Mouse (Mus musculus): ENCODE measurements around the gene Sox15. TPM values are rescaled to one million over a fixed set of nuclear protein-coding genes. Genes with fewer than 3 reads are reported as not detected.
"Not testable (repeated sequence)": the region's sequence is repeated elsewhere in the genome, so short reads cannot be mapped to it uniquely, and the experiment has no call there.

Sox15 gene
- not detected for total RNA-seq (2021)

GRCm38 (mm10) chr11:69655264-69656064, at the start of gene Sox15:
TSS of gene Sox15 (plus strand) at chr11:69655314.
- peak; percentile 69 to 74 for DNase-seq

DNA sequence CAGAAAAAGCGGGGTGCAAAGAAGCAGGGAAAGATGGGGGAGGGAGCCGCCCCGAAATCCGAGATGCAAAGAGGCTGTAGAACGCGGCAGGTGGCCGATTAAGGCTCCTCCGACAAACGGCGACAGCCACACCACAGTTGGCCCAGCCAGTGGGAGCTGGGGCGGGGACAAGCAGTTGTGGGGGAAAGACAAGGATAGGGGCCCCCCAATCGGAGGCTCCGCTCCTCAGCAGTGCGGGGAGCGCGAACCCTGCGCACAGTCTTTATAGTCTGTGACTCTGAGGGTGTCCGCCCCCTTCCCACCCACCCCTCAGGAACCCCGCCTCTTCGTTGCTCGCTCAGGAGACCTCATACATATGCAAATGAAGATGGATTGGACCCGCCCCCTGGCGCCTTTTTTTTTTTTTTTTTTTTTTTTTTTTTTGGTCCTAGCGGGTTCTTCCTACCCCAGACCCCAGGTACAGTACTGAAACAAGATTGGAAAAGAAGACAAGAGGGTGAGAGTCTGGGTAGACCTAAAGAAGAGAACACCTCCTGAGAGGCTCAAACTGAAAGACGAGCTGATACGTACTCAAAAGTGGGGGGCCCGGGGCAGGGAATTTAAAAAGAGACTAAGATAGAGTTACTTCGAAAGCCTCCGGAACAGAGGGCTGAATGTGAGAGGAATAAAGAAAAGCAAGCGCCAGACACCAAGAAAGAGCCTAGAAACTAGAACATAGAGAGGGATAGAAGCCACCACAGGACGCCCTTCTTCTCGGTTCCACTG, 49.2 kb upstream of the Sox15 start, which contains the start of gene Atp1b2:
TSS of gene Atp1b2 (minus strand) at position 217 of the 765 bp plus-strand sequence.
- DNase-seq = peak; percentile 85

DNA sequence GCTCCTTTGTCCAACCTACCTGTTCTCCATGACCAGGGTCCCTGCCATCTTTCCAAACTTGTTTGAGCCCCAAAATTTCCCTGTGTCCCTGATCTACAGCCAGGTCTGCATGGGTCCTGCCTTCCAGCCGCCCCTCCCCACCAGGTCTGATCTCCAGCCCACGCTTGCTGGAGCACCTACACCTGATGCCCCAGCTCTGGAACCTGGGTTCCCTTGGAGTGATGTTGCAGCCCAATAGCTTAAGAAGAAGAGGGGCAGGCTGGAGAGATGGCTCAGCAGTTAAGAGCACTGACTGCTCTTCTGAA, 48.7 kb upstream of the Sox15 start:
- DNase-seq = no peak

DNA sequence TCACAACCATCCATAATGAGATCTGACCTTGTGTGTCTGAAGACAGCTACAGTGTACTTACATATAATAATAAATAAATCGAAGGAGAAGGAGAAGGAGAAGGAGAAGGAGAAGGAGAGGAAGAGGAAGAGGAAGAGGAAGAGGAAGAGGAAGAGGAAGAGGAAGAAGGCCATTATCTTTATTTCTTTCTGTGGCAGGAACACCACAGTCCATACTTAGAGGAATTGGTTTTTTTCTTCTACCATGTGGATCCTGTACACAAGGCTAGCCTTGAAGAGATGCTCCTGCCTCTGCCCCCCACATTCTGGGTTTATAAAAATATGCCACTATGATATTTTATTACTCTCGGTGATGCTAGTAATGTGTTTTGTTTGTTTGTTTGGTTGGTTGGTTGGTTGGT, 48.3 kb upstream of the Sox15 start:
- no peak for DNase-seq

DNA sequence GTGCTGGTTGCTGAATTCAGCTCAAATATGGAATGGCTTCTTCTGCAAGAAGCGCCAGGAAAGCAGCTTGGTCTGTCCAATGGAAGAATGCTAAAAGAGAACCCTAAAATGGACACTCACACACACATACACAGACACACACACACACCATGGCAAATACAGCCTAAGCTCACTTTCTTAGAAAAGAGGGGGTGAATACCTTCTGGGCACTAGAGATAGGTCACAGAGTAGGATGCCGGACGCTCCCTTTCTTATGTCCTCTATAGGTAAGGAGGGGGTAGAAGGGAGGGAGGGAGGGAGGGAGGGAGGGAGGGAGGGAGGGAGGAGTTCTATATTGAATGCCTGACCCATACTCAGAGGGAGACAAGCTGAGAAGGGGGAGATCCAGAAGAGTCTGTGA, 46.6 kb upstream of the Sox15 start:
- no peak for DNase-seq

GRCm38 (mm10) chr11:69609416-69609815, 45.7 kb upstream of the Sox15 start:
- DNase-seq = no peak

DNA sequence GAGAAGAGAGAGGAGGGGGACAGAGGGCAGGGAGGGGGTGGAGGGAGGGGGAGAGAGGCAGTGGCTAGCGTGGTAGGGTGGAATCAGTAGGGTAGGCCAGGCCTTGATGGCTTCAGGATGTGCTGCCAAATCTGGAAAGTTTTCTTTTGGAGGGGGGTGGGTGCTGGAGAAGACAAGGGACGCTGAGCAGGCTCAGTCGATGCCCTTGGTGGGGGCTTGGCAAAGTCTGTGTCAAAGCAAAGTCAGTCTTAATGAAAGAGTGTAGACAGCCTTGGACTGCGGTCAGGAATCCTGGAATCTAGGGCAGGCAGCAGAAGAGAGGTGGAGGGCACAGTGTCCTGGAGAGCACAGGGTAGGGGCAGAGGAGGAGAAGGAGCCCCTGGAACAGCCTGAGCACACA, 44.2 kb upstream of the Sox15 start:
- DNase-seq = no peak

DNA sequence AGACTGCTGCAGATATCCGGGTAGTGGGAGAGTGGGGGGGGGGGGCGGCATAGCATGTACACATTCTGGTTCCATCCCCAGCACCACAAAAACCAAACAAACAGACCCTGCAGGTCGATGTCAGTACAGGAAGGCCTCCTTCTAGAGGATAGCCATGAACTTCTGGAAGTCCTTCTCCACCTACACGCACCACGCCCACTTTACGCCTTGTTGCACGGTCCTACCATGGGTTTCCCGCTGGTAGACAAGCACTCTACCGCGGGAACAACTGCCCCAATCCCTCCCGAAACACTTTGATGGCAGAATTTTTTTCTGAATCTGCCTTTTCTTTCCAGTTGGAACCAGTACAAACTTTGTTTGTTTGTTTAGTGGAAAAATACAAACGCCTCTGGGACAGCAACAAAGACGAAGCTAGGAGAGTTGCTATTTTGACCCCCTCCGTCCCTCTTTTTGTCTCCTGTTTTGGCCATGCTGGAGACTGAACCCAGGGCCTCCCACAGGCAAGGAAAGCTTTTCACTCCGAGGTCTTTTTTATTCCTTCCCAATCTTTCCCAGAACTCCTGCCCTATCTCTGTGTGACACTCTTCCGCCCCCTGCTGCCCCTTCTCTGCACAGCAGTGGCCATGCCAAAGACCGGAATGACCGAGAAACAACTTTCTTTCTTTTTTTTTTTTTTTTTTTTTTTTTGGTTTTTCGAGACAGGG, 41.4 kb upstream of the Sox15 start:
- DNase-seq = peak; percentile 73 to 78

- not testable (repeated sequence) for DNase-seq
These were observed 40.9 kb upstream of the Sox15 start for GRCm38 (mm10) chr11:69614257-69614588.

DNA sequence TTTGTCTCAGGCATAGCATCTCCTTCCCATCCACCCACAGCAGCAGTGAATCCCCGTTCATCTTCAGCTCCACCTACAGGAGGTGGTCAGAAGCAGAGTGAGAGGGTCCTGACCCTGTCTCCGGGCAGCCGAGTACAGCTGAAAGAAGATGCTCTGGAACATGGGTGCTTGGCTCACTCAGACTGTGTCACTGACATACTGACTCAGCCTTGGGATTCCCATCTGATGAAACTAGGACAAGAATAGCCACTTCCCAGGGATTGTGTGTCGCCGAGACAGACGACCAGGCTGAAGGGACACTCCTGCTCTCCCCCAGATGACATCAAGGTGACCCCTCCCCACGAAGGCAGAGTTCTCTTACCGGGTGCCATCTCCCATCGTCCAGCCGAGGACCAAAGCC, 38.3 kb upstream of the Sox15 start:
- no peak for DNase-seq

DNA sequence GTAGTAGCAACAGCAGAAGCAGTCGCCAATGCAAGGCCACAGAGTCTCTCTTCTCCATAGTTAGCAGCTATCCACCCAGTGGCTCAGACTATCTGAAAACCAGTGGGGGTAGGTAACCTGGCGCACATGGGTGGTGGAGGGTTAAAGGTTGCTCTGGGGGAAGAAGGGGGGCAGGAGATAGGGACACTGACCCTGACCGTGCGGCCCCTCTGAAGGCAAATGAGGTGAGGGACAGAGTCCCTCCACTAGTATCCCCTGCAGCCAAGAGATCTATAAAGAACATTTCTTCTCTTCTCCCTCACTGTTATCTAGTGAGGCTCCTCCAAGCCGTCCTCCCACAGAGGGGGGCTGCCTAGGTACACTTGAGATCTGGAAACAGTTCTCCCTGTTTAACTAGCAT, 37.3 kb upstream of the Sox15 start, which contains the start of gene Shbg:
TSS of gene Shbg (minus strand) at position 101 of the 400 bp plus-strand sequence.
- DNase-seq = no peak

GRCm38 (mm10) chr11:69620394-69621081, 34.6 kb upstream of the Sox15 start:
- DNase-seq = no peak

DNA sequence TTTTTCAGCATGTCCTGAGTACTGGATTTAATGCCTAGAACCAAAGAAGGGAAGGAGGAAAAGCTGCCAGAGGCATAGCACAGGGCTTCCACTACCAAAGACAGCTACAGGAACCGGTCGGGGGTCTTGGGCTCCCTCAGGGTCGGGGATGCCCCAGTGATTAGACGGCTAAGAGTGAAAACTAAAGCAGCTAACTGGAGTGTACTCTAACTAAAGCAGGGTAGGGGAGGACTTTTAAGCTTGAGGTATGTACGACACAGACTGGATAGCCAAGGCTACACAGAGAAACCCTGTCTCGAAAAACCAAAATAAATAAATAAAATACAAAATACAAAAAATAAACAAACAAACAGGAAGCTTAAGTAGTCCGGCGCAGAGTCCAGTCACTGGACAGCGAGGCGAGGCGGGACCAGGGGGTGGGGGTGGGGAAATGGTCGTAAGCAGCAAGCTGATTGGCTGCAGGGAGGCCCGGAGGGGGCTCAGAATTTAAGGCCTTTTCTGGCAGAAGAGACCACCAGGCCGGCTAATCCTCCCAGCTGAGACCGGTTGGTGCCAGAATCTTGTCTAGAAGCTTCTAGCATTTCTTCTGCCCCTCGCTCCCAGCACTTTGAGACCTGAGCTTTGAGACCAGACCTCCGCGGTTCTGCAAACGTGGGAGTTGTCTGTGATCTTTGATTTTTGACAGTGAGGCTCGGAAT, 33.4 kb upstream of the Sox15 start, which contains the start of gene Sat2:
TSS of gene Sat2 (plus strand) at position 454 of the 698 bp plus-strand sequence.
- DNase-seq = peak; percentile 48 to 50

DNA sequence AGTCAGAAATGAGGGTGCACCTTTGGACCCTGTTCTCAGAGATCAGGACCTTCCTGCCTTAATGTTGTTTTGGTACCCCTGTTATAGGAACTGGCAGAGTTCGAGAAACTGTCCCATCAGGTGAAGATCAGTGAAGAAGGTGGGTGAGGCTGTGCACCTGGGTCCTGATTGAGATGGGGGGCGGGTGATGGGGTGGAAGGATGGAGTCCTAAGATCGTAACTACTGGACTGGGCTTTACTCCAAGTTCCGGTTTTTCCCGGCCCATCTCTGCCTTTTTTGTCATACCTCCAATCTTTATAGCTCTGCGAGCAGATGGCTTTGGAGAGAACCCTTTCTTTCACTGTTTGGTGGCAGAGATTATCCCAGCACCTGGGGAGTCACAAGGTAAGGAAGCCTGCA, 32.7 kb upstream of the Sox15 start:
- no peak for DNase-seq

- DNase-seq = no peak
These were observed 32.1 kb upstream of the Sox15 start for GRCm38 (mm10) chr11:69623006-69623405.

- DNase-seq = not testable (repeated sequence)
These were observed 30.8 kb upstream of the Sox15 start for GRCm38 (mm10) chr11:69624339-69624738.

- peak; percentile 50 to 64 for DNase-seq
These were observed 26.8 kb upstream of the Sox15 start for GRCm38 (mm10) chr11:69628286-69628685.

- no peak for DNase-seq
These were observed 25.3 kb upstream of the Sox15 start for GRCm38 (mm10) chr11:69629802-69630201.

DNA sequence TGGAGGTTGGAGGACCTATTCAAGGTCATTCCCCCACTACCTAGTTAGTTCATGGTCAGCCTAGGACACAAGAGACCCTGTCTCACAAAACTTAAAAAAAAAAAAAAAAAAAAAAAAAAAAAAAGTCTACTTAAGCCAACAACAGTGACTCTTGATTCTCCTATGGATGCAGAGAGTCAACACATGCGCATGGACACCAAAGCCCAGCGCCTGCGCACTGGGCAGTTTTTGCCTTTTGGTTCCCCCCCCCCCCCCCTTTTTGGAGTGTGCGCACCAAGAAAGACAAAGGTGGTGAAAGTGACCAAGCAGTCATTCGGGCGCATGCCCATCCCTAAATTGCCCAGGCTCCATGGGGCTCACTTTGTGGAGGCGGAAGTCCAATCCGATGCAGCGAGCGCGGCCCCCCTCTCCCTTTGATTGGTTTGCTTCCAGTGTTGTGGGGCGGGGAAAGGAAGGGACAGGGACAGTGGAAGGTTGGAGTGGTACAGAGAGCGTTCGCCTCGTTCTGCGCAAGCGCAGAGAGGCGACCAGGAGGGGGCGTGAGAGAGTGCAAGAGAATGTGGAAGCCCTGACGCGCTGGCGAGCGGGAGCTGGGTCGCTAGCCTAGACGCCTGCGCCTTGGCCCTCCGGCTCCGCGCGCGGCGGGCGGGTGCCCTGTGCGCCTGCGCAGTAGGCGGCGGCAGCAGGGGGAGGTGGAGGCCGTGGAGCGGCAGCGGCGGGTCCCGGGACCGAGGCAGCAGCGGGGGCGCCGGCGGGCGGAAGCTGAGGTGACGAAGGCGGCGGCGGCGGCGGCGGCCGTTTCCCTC, 22.6 kb upstream of the Sox15 start, which contains the start of gene Fxr2:
TSS of gene Fxr2 (plus strand) at position 707 of the 806 bp plus-strand sequence.
- DNase-seq = peak; percentile 100

GRCm38 (mm10) chr11:69633128-69633866, 21.8 kb upstream of the Sox15 start:
- DNase-seq = peak in 1 of 2 experiments; percentile 53
